Mouse (Mus musculus): ENCODE data around the gene Myom1. TPM values are rescaled to one million over a fixed set of nuclear protein-coding genes. Genes with fewer than 3 reads are reported as not detected.
A peak's percentile ranks its signal among the peaks of the same experiment; 100 is the strongest.

Myom1 gene
- polyA plus RNA-seq, 1 experiment from 2014 or later = 15.0 TPM

DNA sequence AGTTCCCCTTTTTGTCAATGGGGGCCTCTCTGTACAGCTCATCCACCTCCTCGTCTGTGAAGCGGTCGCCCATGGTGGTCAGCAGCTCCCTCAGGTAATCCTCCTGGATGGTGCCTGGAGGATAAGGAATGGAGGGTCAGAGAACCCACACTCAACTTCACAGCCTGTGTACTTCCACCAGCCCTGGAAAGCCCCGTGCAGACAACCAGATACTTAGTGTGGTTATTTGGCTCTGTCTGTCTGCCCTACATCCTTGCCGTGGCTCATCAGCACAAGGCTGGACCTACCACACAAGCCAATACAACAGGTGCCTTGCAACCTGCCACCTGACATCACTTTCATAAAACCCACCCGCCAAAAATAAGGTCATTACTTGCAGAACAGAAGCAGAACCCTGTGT lies 7.8 kb upstream of the Myom1 start:
- H3K4me1 ChIP-seq = peaks cover 57% of the 10 kb centered on the region
- H3K9ac ChIP-seq = no peak overlapping the region
- WGBS = 79% methylated on average over 6 of the region's 6 CpGs
- no peaks in the 10 kb centered on the region for H3K9me3 ChIP-seq
- H3K4me3 ChIP-seq = no peak overlapping the region
- H3K4me2 ChIP-seq (replicated peaks) = no peak overlapping the region
- H3K36me3 ChIP-seq = peaks cover 46% of the 10 kb centered on the region
- ATAC-seq (ENCODE audit: low FRiP score, low read depth) = no peak
- H3K27ac ChIP-seq = peak overlapping the region; percentile 15; the same call in 1 of the 2 replicates
- H3K27me3 ChIP-seq = no peaks in the 10 kb centered on the region

DNA sequence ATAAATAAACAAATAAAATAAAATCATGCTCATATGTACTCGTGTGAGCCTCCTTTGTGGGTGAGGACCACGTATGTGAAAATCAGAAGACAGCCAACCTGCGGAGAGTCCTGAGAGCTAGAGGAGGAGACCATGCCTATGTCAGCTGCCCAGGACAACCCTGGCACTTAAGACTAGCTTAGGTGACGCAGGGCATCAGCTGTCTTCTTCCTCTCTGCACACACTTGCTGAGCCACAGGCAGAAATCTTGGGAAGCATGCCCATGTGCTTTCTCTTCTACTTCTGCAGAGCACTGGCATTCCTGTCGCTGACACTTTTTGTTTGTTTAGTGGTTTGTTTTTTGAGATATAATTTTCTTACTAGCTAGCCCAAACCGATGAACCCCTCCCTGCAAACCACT lies 6.9 kb upstream of the Myom1 start:
- no peak overlapping the region for H3K9ac ChIP-seq
- ATAC-seq (ENCODE audit: low FRiP score, low read depth) = no peak
- H3K27me3 ChIP-seq = no peaks in the 10 kb centered on the region
- no peak overlapping the region for H3K4me2 ChIP-seq (replicated peaks)
- no peak overlapping the region for H3K27ac ChIP-seq
- no peak overlapping the region for H3K4me3 ChIP-seq
- peaks cover 46% of the 10 kb centered on the region for H3K36me3 ChIP-seq
- H3K4me1 ChIP-seq = peaks cover 65% of the 10 kb centered on the region
- no peaks in the 10 kb centered on the region for H3K9me3 ChIP-seq
- 92% methylated on average over 6 of the region's 6 CpGs for WGBS

DNA sequence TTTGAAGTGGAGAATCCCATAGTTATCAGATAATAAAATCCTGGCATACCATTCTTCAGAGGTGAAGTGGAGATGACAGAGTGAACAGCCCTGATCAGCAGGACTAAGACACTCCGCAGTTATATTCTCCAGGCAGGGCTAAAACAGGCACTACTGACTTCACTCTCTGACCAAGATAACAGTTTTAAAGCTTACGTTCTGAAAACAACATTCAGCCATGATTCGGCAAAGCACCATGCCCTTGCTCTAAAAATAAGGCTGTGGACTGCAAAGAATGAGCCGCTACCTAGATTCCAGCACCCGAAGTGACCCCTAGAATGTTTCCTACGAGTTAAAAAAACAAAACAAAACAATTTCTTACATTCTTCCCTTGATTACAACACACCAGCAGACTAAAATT lies 4.6 kb upstream of the Myom1 start:
- Histone ChIP-seq H3K27me3 (no peaks in the 10 kb centered on the region), H3K27ac (no peak overlapping the region), H3K4me2 (replicated peaks) (no peak overlapping the region), H3K9ac (no peak overlapping the region), H3K4me3 (no peak overlapping the region), H3K36me3 (peaks cover 33% of the 10 kb centered on the region), H3K4me1 (peaks cover 49% of the 10 kb centered on the region), H3K9me3 (no peaks in the 10 kb centered on the region)
- 79% methylated on average over 6 of the region's 6 CpGs for WGBS
- ATAC-seq (ENCODE audit: low FRiP score, low read depth) = no peak

DNA sequence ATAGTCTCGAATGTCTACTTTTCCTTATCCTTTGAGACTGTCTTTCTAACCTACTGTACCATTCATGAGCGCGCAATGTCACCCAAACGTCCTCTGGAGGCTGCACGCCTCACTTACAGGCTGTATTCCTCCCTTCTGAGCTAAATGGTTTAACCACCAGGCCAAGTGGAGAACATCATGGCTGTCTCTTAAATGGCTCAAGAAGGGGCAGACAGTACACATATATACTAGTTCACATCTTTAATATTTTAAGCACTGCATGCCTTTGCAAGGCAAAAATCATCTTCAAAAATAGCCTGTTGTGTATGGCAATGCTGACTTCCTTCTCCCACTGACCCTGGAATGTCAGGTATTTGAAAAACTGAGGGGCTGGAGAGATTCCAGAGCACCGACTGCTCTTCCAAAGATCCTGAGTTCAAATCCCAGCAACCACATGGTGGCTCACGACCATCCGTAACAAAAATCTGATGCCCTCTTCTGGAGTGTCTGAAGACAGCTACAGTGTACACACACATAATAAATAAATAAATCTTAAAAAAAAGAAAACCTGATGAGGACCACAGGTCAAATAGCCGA lies 3.9 kb upstream of the Myom1 start:
- Histone ChIP-seq H3K36me3 (peaks cover 28% of the 10 kb centered on the region), H3K9ac (no peak overlapping the region), H3K4me3 (no peak overlapping the region), H3K4me2 (replicated peaks) (peak overlapping the region; percentile 21; the same call in 1 of the 2 replicates), H3K27me3 (no peaks in the 10 kb centered on the region), H3K9me3 (no peaks in the 10 kb centered on the region), H3K4me1 (peaks cover 50% of the 10 kb centered on the region), H3K27ac (no peak overlapping the region)
- 78% methylated on average over 9 of the region's 9 CpGs for WGBS
- ATAC-seq (ENCODE audit: low FRiP score, low read depth) = no peak

DNA sequence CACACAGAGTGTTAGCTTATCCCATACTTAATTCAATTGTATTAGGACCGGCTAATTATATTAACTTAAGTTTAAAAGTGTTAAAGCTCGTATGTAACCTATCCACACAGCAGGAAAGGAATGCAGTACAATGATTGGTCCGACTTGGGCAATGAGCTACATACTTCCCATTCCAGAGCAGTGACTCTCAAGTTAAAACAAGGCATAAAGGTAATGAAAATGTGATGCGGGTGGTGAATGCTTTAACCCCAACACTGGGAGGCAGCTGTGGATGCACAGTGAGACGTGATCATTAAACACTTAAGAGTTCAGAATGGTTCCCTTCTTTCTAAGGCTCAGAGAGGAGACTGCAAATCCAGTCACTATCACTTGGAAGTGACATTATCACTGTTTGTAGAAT lies 3.2 kb upstream of the Myom1 start:
- WGBS = 34% methylated on average over 5 of the region's 5 CpGs
- Histone ChIP-seq H3K9me3 (no peaks in the 10 kb centered on the region), H3K27ac (peak overlapping the region; percentile 33; the same call in 1 of the 2 replicates), H3K4me2 (replicated peaks) (peak overlapping the region; percentile 65), H3K4me1 (peaks cover 51% of the 10 kb centered on the region), H3K36me3 (peaks cover 21% of the 10 kb centered on the region), H3K9ac (no peak overlapping the region), H3K4me3 (peak overlapping the region; percentile 86; the same call in 1 of the 2 replicates), H3K27me3 (no peaks in the 10 kb centered on the region)
- no peak for ATAC-seq (ENCODE audit: low FRiP score, low read depth)

DNA sequence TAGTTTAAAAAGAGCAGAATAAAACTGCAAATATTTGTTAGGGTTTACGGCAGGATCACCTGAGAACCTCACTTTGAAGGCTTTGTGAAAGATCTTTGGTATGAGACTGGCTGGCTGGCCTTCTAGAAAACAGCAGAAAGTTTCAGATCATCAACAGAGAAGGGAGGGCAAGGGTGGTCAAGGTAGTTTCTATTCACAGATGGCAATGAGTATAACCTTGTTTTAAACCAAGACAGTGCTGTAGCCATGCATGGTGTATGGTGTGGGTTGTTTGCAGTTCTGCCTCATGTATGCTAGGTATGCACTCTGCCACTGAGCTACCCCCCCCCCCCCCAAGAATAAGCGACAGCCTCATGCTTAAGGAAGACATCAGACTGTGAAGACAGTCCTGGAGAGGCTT lies 2.2 kb upstream of the Myom1 start:
- H3K27ac ChIP-seq = no peak overlapping the region; the same call in 1 of the 2 replicates
- 0 out of 2 replicates have a peak overlapping the region, but pooled peaks have one; percentile 43 for H3K9ac ChIP-seq
- H3K4me1 ChIP-seq = peaks cover 44% of the 10 kb centered on the region
- no peaks in the 10 kb centered on the region for H3K9me3 ChIP-seq
- 70% methylated on average over 2 of the region's 2 CpGs for WGBS
- ATAC-seq (ENCODE audit: low FRiP score, low read depth) = no peak
- no peaks in the 10 kb centered on the region for H3K27me3 ChIP-seq
- peak overlapping the region; percentile 65 for H3K4me2 ChIP-seq (replicated peaks)
- peak overlapping the region; percentile 86 for H3K4me3 ChIP-seq
- peaks cover 13% of the 10 kb centered on the region for H3K36me3 ChIP-seq

DNA sequence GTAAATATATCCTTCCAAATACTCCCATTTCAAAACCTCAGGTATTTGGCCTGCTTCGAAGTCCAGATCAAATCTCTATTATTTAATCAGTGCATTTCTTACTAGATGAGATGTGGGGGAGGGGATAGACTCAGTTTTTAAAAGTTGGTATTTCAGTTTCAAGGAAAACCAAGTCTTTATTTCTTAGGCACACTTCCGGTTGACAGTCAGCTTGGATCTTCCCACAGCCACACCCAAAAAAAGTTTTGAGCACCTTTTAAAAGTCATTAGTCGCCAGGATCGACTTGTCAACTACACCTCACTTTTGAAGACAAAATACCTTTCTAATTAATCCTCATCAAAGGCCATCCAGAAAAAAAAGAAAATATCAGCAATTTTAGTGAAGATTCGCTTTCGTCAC lies 1.4 kb upstream of the Myom1 start:
- ATAC-seq (ENCODE audit: low FRiP score, low read depth) = no peak
- H3K4me2 ChIP-seq (replicated peaks) = peak overlapping the region; percentile 65
- H3K9me3 ChIP-seq = no peaks in the 10 kb centered on the region
- H3K9ac ChIP-seq = peak overlapping the region; percentile 96
- peaks cover 6% of the 10 kb centered on the region for H3K36me3 ChIP-seq
- H3K4me1 ChIP-seq = peaks cover 44% of the 10 kb centered on the region
- 10% methylated on average over 6 of the region's 6 CpGs for WGBS
- H3K27ac ChIP-seq = peak overlapping the region; percentile 100
- peak overlapping the region; percentile 86 for H3K4me3 ChIP-seq
- no peaks in the 10 kb centered on the region for H3K27me3 ChIP-seq

DNA sequence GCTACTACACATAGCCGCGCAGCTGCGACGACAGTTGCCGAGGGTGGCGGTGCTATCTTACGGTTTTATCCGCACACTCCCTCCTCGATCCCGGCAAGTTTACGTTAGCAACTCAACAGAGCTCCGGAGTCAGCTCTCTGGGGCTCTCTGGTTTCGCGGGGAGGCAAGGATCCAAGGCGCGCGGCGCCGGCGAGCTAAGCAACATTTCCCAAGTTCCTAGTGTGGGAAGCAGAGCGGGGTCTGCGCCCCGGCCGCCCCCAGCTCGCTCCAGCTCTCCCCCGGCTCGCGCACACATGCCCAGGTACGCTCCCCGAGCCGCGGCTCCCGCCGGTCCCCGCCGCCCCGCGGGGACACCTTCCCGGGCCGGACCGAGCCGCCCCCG lies 743 bp upstream of the Myom1 start:
- Histone ChIP-seq H3K36me3 (no peaks in the 10 kb centered on the region; the same call in 1 of the 2 replicates), H3K4me3 (peak overlapping the region; percentile 86), H3K4me1 (peaks cover 44% of the 10 kb centered on the region), H3K9ac (peak overlapping the region; percentile 96), H3K27me3 (no peaks in the 10 kb centered on the region), H3K9me3 (no peaks in the 10 kb centered on the region), H3K4me2 (replicated peaks) (peak overlapping the region; percentile 65), H3K27ac (peak overlapping the region; percentile 100)
- ATAC-seq (ENCODE audit: low FRiP score, low read depth) = peak; percentile 67
- WGBS = 1% methylated on average over 38 of the region's 43 CpGs

DNA sequence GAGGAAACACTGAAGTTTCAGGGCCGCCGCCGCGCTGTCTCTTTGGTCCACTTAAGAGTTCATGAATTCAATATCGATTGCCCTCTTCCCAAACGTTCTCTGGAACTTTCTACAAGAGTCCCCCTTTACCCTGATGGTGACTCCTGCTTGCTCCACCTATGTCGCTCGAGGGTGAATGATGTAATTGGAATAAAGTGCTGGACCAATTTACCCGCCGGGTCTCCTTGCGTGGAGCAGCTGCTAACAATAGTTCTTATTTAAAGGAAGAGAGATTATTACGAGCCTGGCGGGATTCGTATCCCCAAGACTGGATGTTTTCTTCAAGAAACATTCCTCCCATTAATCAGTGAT lies 286 bp downstream of the Myom1 start, which contains the start of gene Myl12a:
Gene Myl12a (minus strand): TSS at position 135 of the 351 bp plus-strand sequence.
- H3K4me3 ChIP-seq = peak within 1 kb of the TSS; percentile 86
- H3K27ac ChIP-seq = peak within 1 kb of the TSS; percentile 100
- H3K9me3 ChIP-seq = no peaks in the 10 kb centered on the region
- 3% methylated on average over 14 of the region's 14 CpGs for WGBS
- ATAC-seq (ENCODE audit: low FRiP score, low read depth) = peak; percentile 41
- H3K27me3 ChIP-seq = no peaks in the 10 kb centered on the region
- peak within 1 kb of the TSS; percentile 96 for H3K9ac ChIP-seq
- peak within 1 kb of the TSS; percentile 65 for H3K4me2 ChIP-seq (replicated peaks)
- H3K4me1 ChIP-seq = peaks cover 43% of the 10 kb centered on the region
- H3K36me3 ChIP-seq = no peaks in the 10 kb centered on the region

DNA sequence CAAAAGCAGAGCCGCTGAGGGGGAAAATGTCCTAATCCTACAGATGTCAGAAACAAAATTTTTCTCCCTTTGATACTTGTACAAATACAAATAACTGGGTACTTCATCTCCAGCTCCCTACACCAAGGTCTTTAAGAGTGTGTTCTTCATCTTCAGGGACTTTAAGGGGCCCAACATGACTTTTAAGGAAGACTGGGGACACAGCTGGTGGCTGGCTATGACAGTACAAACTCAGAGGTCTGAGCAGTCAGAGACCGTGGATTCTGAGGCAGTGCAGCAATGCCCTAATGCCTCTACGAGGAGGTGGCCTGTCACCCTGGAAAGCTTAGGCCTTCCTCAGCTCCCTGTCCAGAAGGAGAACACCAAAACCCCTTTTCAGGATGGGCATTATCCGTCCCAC lies 679 bp downstream of the Myom1 start:
- peaks cover 39% of the 10 kb centered on the region for H3K4me1 ChIP-seq
- H3K9me3 ChIP-seq = no peaks in the 10 kb centered on the region
- no peaks in the 10 kb centered on the region for H3K27me3 ChIP-seq
- ATAC-seq (ENCODE audit: low FRiP score, low read depth) = no peak
- 52% methylated on average over 4 of the region's 4 CpGs for WGBS
- peak overlapping the region; percentile 86 for H3K4me3 ChIP-seq
- H3K4me2 ChIP-seq (replicated peaks) = peak overlapping the region; percentile 65
- H3K27ac ChIP-seq = peak overlapping the region; percentile 100
- no peaks in the 10 kb centered on the region for H3K36me3 ChIP-seq
- peak overlapping the region; percentile 60 for H3K9ac ChIP-seq

DNA sequence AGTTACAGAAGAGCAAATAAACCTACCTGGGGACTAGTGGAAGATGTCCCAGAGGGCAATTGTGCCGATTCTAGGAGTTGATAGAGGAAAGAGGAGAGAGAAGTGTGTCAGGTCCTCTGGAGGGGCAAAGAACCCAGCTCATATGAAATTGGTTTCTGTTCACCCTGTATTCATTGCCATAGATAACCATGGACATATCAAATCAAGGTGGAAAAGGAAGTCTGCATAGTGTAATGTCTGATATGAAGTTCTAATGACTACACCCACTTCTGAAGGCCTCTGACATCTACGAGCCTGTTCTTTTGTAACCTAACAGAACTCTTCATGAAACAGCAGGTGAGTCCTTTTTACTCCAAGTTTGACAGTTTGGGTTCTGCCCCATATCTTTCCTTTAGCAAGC lies 1.3 kb downstream of the Myom1 start:
- Histone ChIP-seq H3K4me3 (no peak overlapping the region), H3K9me3 (no peaks in the 10 kb centered on the region), H3K27ac (peak overlapping the region; percentile 100; the same call in 1 of the 2 replicates), H3K27me3 (no peaks in the 10 kb centered on the region), H3K9ac (no peak overlapping the region), H3K4me2 (replicated peaks) (no peak overlapping the region), H3K36me3 (no peaks in the 10 kb centered on the region), H3K4me1 (peaks cover 33% of the 10 kb centered on the region)
- WGBS = 87% methylated on average over 2 of the region's 2 CpGs
- no peak for ATAC-seq (ENCODE audit: low FRiP score, low read depth)

DNA sequence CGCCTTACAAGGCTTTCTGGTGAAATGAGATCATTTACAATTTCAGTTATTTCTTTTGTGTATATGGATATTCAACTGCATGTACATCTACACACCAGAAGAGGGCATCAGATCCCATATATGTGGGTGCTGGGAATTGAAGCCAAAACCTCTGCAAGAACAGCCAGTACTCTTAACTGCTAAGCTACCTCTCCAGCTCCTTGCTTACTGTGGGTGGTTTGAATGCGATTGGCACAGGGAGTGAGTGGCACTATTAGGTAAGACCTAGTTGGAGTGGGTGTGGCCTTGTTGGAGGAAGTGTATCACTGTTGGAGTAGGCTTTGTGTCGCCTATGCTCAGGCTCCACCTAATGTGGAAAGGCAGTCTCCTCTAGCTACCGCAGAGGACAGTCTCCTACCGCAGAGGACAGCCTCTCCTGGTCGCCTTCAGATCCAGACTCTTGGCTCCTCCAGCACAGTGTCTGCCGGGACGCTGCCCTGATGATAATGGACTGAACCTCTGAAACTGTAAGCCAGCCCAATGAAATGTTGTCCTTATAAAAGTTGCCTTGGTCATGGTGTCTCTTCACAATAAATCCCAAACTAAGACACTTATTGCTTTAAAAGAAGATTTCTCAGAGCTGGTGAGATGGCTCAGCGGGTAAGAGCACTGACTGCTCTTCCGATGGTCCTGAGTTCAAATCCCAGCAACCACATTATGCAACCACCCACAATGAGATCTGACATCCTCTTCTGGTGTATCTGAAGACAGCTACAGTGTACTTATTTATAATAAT lies 1.9 kb downstream of the Myom1 start:
- Histone ChIP-seq H3K9ac (no peak overlapping the region), H3K4me1 (peaks cover 29% of the 10 kb centered on the region), H3K4me2 (replicated peaks) (no peak overlapping the region), H3K4me3 (no peak overlapping the region), H3K27ac (no peak overlapping the region), H3K36me3 (no peaks in the 10 kb centered on the region), H3K27me3 (no peaks in the 10 kb centered on the region), H3K9me3 (no peaks in the 10 kb centered on the region)
- ATAC-seq (ENCODE audit: low FRiP score, low read depth) = no peak
- 92% methylated on average over 10 of the region's 10 CpGs for WGBS
